Mouse (Mus musculus): ENCODE results near the gene Gm10912.

- no peak for TF ChIP-seq CTCF (IDR thresholded peaks at IDR 0.05; ENCODE audit: extremely low read depth, insufficient read length, insufficient replicate concordance, low read depth, low read length)
- no peak for TF ChIP-seq POLR2A (IDR thresholded peaks at IDR 0.05; ENCODE audit: low read depth, low read length)
Measured at GRCm38 (mm10) chr2:104110031-104110430, 44.4 kb downstream of the Gm10912 start.

All from small intestine, adult 2 months (tissue).